26 mouse cellular contexts compared by ENCODE assay signal in genomic region chr14:79142342-79142741, GRCm38 (mm10).
DNase-seq lines count a peak whose midpoint lies in the region; ATAC-seq lines count a peak whose summit lies in the region.
"Had no signal": no experiment of that assay in that cellular context is flagged by ENCODE, and none has a peak within 500 bp of the region (broad histone marks: within the 10 kb centered on the region; RNA-seq: fewer than 3 reads in every experiment).

No protein-coding gene starts in this region.

- ATAC-seq in megakaryocyte progenitor cell, adult 5-6 weeks (replicated peaks; ENCODE audit: poor library complexity) = no peak
- ATAC-seq: midbrain, embryonic 16.5 days had no signal

- 81% methylated on average over 4 of the region's 4 CpGs for WGBS in heart, embryonic 10.5 days

- H3K9me3 ChIP-seq in heart, embryonic 10.5 days = no peaks in the 10 kb centered on the region
- H3K9me3 ChIP-seq: embryonic facial prominence, embryonic 15.5 days; liver, embryonic 15.5 days; lung, embryonic 15.5 days; neural tube, embryonic 13.5 days had no signal

- peaks cover 16% of the 10 kb centered on the region for H3K4me1 ChIP-seq in heart, embryonic 10.5 days
- H3K4me1 ChIP-seq: liver, embryonic 15.5 days had no signal

- no peaks in the 10 kb centered on the region for H3K36me3 ChIP-seq in heart, embryonic 10.5 days
- H3K36me3 ChIP-seq: embryonic facial prominence, embryonic 15.5 days; liver, embryonic 15.5 days; lung, embryonic 15.5 days; neural tube, embryonic 13.5 days had no signal

- DNase-seq in heart, embryonic 10.5 days (ENCODE audit: low spot score) = peak; percentile 30
- DNase-seq in heart, adult 9 months (ENCODE audit: low spot score in 2 of 2) = no peak
- DNase-seq in cerebellum, adult 11-12 months = peak; percentile 84
- peak; percentile 87 for DNase-seq in cerebellum, adult 9-11 months
- no peak for DNase-seq in right cerebral cortex, postnatal 14 days
- no peak for DNase-seq in left cerebral cortex, adult 8-10 months (ENCODE audit: low spot score in 2 of 2)
- DNase-seq: adrenal gland, adult 8-10 months; gastrocnemius, adult 2 months; heart, postnatal 36 days; kidney, adult 2 months; layer of hippocampus, adult 9-11 months; left cerebral cortex, postnatal 4 days; liver; lung, postnatal 36 days; retina, postnatal 1 day; thymus, postnatal 36 days had no signal

- H3K27ac ChIP-seq in heart, embryonic 10.5 days = no peak overlapping the region
- H3K27ac ChIP-seq: embryonic facial prominence, embryonic 15.5 days; hindbrain, embryonic 14.5 days; kidney, postnatal 0 days; left cerebral cortex, adult 2 months; liver, embryonic 15.5 days; lung, embryonic 15.5 days; neural tube, embryonic 13.5 days had no signal

- no peaks in the 10 kb centered on the region for H3K27me3 ChIP-seq in heart, embryonic 10.5 days (ENCODE audit: insufficient read depth, poor library complexity, severe bottlenecking)
- H3K27me3 ChIP-seq: embryonic facial prominence, embryonic 15.5 days; liver, embryonic 15.5 days; lung, embryonic 15.5 days; neural tube, embryonic 13.5 days had no signal

- H3K4me3 ChIP-seq in heart, embryonic 10.5 days = no peak overlapping the region
- H3K4me3 ChIP-seq: embryonic facial prominence, embryonic 15.5 days; gastrocnemius, adult 2 months; left cerebral cortex, adult 2 months; liver, embryonic 15.5 days; lung, embryonic 15.5 days; myocyte; neural tube, embryonic 13.5 days had no signal

Comparison
In these comparisons a context has a peak if more than half of its experiments do, and no peak if none do; other contexts are left out.
1. DNase-seq: peak in heart, embryonic 10.5 days (single experiment), cerebellum, adult 11-12 months (single experiment) and cerebellum, adult 9-11 months (single experiment); none in heart, adult 9 months (0 of 2), right cerebral cortex, postnatal 14 days (single experiment) and left cerebral cortex, adult 8-10 months (0 of 2).